Mouse (Mus musculus) layer of hippocampus, adult 11-12 months (tissue): ENCODE measurements around the gene Ulk4.
A peak's percentile ranks its signal among the peaks of the same experiment; 100 is the strongest.

Source experiments
- DNase-seq: peaks from one replicate; pipeline ENCODE4 v3.0.0; 2022; ENCODE audit warnings: low spot score

Gene Ulk4

GRCm38 (mm10) chr9:121277118-121278060 is at the start of gene Ulk4:
TSS of gene Ulk4 (minus strand) at chr9:121277197.
- DNase-seq = peak; percentile 94

GRCm38 (mm10) chr9:121322034-121322433 is 45.0 kb upstream of the Ulk4 start:
- no peak for DNase-seq

GRCm38 (mm10) chr9:121321118-121321517 is 44.1 kb upstream of the Ulk4 start:
- no peak for DNase-seq

GRCm38 (mm10) chr9:121320433-121320832 is 43.4 kb upstream of the Ulk4 start:
- no peak for DNase-seq

- no peak for DNase-seq
Measured at GRCm38 (mm10) chr9:121319323-121319966, 42.4 kb upstream of the Ulk4 start.

- DNase-seq = no peak
Measured at GRCm38 (mm10) chr9:121316621-121317405, 39.8 kb upstream of the Ulk4 start.

GRCm38 (mm10) chr9:121315901-121316595 is 39.1 kb upstream of the Ulk4 start:
- no peak for DNase-seq

- DNase-seq = no peak
Measured at GRCm38 (mm10) chr9:121314541-121315152, 37.6 kb upstream of the Ulk4 start.

GRCm38 (mm10) chr9:121313656-121314374 is 36.8 kb upstream of the Ulk4 start:
- peak; percentile 68 for DNase-seq

- no peak for DNase-seq
Measured at GRCm38 (mm10) chr9:121312237-121312891, 35.4 kb upstream of the Ulk4 start.

GRCm38 (mm10) chr9:121311846-121312236 is 34.8 kb upstream of the Ulk4 start:
- no peak for DNase-seq

GRCm38 (mm10) chr9:121310501-121310900 is 33.5 kb upstream of the Ulk4 start:
- DNase-seq = no peak

GRCm38 (mm10) chr9:121309287-121309686 is 32.3 kb upstream of the Ulk4 start:
- DNase-seq = no peak

GRCm38 (mm10) chr9:121305456-121305855 is 28.5 kb upstream of the Ulk4 start:
- DNase-seq = no peak

- DNase-seq = no peak
Measured at GRCm38 (mm10) chr9:121304520-121304919, 27.5 kb upstream of the Ulk4 start.

- no peak for DNase-seq
Measured at GRCm38 (mm10) chr9:121303748-121304147, 26.8 kb upstream of the Ulk4 start.

- DNase-seq = no peak
Measured at GRCm38 (mm10) chr9:121303086-121303485, 26.1 kb upstream of the Ulk4 start.

GRCm38 (mm10) chr9:121302543-121302942 is 25.5 kb upstream of the Ulk4 start:
- DNase-seq = no peak

- no peak for DNase-seq
Measured at GRCm38 (mm10) chr9:121301041-121301920, 24.3 kb upstream of the Ulk4 start.
